Mouse (Mus musculus) olfactory bulb, adult 2 months (tissue): ENCODE measurements around the gene Spock2. TPM values are rescaled to one million over a fixed set of nuclear protein-coding genes. Genes with fewer than 3 reads are reported as not detected.
"Not testable (repeated sequence)": the region's sequence is repeated elsewhere in the genome, so short reads cannot be mapped to it uniquely, and the experiment has no call there.

Source experiments
- H3K27ac ChIP-seq: fragments of 200-500 bp; 2 replicates; pipeline ENCODE4 v1.5.1; 2012; ENCODE audit warnings: low read depth, low read length; ENCODE audit not compliant: insufficient read depth
- H3K4me1 ChIP-seq: fragments of 200-500 bp; 2 replicates; pipeline ENCODE4 v1.6.1; 2012; ENCODE audit warnings: low read length; ENCODE audit not compliant: control insufficient read depth, insufficient read depth
- H3K4me3 ChIP-seq: fragments of 200-500 bp; 2 replicates; pipeline ENCODE4 v1.5.1; 2012; ENCODE audit warnings: mild to moderate bottlenecking, low read depth, low read length, moderate library complexity; ENCODE audit not compliant: insufficient read depth
- CTCF ChIP-seq: fragments of 200-500 bp; IDR thresholded peaks from 2 replicates; pipeline ENCODE4 v1.5.1; 2012; ENCODE audit warnings: low read depth, mild to moderate bottlenecking, low read length, moderate library complexity; ENCODE audit not compliant: insufficient read depth
- POLR2A ChIP-seq: fragments of 200-500 bp; IDR thresholded peaks from 2 replicates; pipeline ENCODE4 v1.6.1; 2012; ENCODE audit warnings: mild to moderate bottlenecking, low read depth, low read length, moderate library complexity; ENCODE audit not compliant: insufficient read depth
- WGBS: fragments of 180-500 bp; shearing (Covaris S2); methylation state at CpG from one replicate; pipeline ENCODE4 v1.1.7; 2018; 5-methylcytosine and 5-hydroxymethylcytosine counted together
- polyA plus RNA-seq: library from polyadenylated mRNA; stranded (reverse); fragments of >200 nt; gene quantifications from 2 replicates; pipeline ENCODE4 v1.2.4, GENCODE M21; 2012; ENCODE audit warnings: low replicate concordance; ENCODE audit not compliant: missing spikeins, insufficient read depth, insufficient read length

Spock2 gene
- polyA plus RNA-seq, 1 experiment: 224 TPM

GRCm38 (mm10) chr10:60170326-60171089 lies 64.5 kb downstream of the Spock2 start:
- Histone ChIP-seq H3K4me1 (peaks cover 7% of the 10 kb centered on the region), H3K4me3 (no peak overlapping the region), H3K27ac (no peak overlapping the region)
- TF ChIP-seq CTCF (no peak), POLR2A (no peak)
- 84% methylated on average over 10 of the region's 10 CpGs for WGBS

DNA sequence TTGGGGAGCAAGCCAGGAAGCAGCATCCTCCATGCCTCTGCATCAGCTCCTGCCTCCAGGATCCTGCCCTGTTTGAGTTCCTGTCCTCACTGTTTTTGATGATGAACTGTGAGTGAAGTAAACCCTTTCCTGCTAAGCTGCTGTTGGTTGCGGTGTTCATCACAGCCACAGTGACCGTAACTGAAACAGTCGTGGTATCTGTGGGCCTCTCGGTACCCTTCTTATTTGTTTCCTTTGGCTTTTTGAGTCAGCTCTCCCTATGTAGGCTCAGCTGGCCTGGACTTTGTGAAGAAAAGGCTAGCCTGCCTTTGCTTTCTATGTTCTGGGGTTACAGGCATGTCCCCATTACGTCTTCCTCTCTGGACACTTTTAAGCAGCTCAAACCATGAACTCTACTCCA lies 65.3 kb downstream of the Spock2 start:
- Histone ChIP-seq H3K4me1 (peaks cover 7% of the 10 kb centered on the region), H3K4me3 (no peak overlapping the region), H3K27ac (no peak overlapping the region)
- 99% methylated on average over 5 of the region's 5 CpGs for WGBS
- TF ChIP-seq CTCF (no peak), POLR2A (no peak)

- Histone ChIP-seq H3K27ac (no peak overlapping the region), H3K4me3 (no peak overlapping the region), H3K4me1 (peaks cover 7% of the 10 kb centered on the region)
- WGBS: 87% methylated on average over 4 of the region's 4 CpGs
- TF ChIP-seq CTCF: no peak
- TF ChIP-seq POLR2A: no peak
Observed at GRCm38 (mm10) chr10:60172306-60172705, 66.3 kb downstream of the Spock2 start.

GRCm38 (mm10) chr10:60173035-60173434 lies 67.0 kb downstream of the Spock2 start:
- Histone ChIP-seq H3K4me3 (no peak overlapping the region), H3K4me1 (peaks cover 7% of the 10 kb centered on the region), H3K27ac (no peak overlapping the region)
- TF ChIP-seq CTCF (no peak), POLR2A (no peak)
- WGBS: 9% methylated on average over 10 of the region's 10 CpGs

- no peak overlapping the region for H3K4me3 ChIP-seq
- H3K4me1 ChIP-seq: peaks cover 7% of the 10 kb centered on the region
- WGBS: 71% methylated on average over 3 of the region's 3 CpGs
- H3K27ac ChIP-seq: no peak overlapping the region
- TF ChIP-seq POLR2A (no peak), CTCF (no peak)
Observed at GRCm38 (mm10) chr10:60174506-60174905, 68.5 kb downstream of the Spock2 start.

GRCm38 (mm10) chr10:60175306-60175705 lies 69.3 kb downstream of the Spock2 start:
- not testable (repeated sequence) for H3K4me3 ChIP-seq, H3K27ac ChIP-seq, H3K4me1 ChIP-seq
- WGBS: 96% methylated on average over 9 of the region's 9 CpGs

Other genes starting within 250 kb of the Spock2 start
- gene Dnajb12, start 226.7 kb upstream of the Spock2 start, polyA plus RNA-seq: not detected in 2 replicates
- gene Ddit4, start 154.4 kb upstream of the Spock2 start, polyA plus RNA-seq: 264 TPM in 1 of 2 replicates, not detected in the other
- not detected in 2 replicates for gene Ascc1, start 103.4 kb upstream of the Spock2 start, polyA plus RNA-seq
- gene Anapc16, start 103.1 kb upstream of the Spock2 start, polyA plus RNA-seq: not detected in 2 replicates
- not detected in 2 replicates for gene Chst3, start 113.0 kb downstream of the Spock2 start, polyA plus RNA-seq
- gene Psap, start 171.4 kb downstream of the Spock2 start, polyA plus RNA-seq: 231 and 580 TPM in 2 replicates
- gene Vsir, start 240.6 kb downstream of the Spock2 start, polyA plus RNA-seq: 160 TPM in 1 of 2 replicates, not detected in the other